Mouse (Mus musculus): ENCODE data around the gene Pla2g2e.
"Not testable (repeated sequence)": the region's sequence is repeated elsewhere in the genome, so short reads cannot be mapped to it uniquely, and the experiment has no call there.

The Pla2g2e gene

DNA sequence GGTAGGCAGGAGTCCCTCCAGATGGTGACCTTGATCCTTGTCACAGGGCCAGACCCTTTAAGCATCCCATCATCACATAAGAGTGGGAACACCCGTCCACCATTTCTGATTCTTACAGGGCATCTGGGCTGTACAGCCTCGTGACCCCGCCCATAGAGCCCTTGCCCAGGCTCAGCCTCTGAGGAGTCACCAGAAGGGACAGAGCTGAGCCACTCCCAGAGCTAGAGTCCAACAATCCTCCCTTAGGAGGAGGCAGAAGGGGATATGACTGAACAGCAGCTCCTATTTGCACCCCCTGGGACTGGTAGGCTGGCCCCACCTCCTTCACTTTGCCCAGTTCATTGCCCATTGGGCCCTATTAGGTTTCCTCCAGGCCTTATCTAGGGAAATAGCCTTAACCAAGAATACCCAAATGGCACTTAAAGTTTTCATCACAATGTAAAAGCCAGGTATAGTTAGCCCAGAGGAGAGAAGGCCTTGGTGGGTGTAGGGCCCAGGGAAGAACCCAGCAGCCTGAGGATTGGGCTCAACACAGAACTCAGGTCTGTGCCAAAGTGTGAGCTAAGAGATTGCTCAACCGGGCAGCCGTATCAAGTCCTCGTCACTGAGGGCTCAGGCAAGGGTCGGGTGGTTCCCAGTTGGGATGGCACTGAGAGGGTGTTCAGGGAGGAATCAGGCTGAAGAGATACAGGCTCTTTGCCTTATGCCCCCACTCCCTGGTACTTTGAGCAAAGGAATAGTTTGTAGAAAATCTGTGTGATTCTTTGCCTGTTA lies 3.3 kb downstream of the Pla2g2e start:
- DNase-seq (ENCODE audit: extremely low spot score, low spot score) = no peak

DNA sequence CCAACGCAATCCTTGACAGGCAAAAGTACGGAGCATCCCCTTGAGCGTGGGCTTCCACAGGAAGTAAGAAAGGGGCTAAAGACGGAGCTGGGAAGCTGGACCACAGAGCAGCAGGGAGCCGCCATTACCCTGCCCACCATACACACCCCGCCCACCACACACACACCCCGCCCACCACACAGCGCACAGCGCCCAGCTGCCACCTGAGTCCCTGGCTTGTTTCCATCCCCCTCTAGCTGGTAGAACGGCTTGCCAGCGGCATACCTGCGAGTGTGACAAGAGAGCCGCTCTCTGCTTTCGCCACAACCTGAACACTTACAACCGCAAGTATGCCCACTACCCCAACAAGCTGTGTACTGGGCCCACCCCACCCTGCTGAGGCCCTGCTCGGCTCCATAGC lies 4.4 kb downstream of the Pla2g2e start:
- peak; percentile 39 for DNase-seq (ENCODE audit: extremely low spot score, low spot score)

DNA sequence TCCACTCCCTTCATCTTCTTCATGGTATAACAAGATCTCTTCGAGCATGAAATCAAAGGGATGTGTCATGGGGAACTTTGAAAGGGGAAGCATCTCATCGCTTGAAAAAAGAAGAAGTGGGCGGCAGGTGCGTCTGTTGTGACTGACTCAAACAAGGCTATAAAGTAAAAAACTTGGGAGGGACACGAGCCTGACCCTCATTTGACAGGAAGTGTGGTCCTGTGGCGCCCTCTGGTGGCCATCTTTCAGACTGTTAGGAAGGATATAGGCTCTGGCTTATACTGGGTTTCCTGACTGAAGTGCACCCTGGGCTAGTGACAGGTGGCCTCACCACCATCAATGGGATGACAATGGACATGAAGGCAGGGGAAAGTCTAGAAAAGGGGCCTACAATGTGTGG lies 6.5 kb downstream of the Pla2g2e start:
- DNase-seq (ENCODE audit: extremely low spot score, low spot score) = peak; percentile 89

DNA sequence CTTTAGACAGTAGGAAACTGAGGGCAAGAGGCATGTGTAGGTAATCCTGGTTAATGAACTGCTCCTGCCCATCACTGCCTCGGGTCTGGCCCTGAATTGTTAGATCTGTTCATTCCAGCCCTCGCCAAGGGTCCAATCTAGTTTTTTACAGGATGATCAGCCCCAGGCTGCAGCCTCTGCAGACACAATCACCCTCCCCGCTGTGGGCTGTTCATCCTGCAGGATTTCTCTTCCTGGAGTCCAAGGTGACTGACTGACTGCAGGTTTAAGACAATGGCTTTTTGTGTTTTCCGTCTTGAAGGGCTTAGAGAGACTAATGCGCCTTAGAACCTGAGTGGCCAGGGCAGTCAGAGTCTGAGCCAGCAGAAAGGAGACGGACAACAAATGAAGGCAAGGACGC lies 11.4 kb downstream of the Pla2g2e start:
- no peak for DNase-seq (ENCODE audit: extremely low spot score, low spot score)

DNA sequence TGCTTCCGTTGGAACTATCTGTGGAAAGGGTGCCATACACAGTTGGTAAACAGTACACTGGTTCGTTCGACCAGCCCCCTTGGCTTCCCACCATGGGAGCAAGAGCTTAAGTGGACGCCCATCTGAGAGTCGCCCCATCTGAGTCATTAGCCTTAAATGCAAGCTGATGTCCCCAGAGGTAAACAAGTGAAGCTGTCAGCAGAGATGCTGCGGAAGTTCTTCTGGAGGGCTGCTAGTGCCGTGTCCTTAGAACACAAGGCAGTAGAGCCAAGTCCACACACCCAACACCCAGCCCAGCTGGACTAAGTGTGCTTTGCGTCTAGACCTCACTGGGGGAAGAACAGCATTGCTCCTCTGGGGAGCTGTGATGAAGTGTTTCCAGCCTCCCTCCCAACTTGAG lies 11.9 kb downstream of the Pla2g2e start:
- no peak for DNase-seq (ENCODE audit: extremely low spot score, low spot score)

DNA sequence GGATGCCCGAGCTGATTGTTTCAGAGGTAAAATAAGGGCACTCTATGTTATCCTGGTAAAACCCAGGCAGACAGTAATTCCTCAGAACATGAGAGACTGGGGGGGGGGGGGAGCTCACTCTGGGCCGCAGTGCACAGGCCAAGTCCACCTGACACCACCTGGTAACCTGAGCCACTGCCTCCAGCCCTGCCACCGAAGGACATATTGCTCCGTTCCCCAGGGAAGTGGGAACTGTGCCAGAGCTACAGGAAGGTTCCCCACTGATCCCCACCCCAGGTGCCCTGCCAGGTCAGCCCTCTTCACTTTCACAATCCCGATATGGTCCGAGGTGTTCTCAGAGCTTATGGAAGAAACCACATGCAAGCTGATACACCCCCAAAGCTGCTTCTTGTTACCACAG lies 14.9 kb downstream of the Pla2g2e start:
- no peak for DNase-seq (ENCODE audit: extremely low spot score, low spot score)

DNA sequence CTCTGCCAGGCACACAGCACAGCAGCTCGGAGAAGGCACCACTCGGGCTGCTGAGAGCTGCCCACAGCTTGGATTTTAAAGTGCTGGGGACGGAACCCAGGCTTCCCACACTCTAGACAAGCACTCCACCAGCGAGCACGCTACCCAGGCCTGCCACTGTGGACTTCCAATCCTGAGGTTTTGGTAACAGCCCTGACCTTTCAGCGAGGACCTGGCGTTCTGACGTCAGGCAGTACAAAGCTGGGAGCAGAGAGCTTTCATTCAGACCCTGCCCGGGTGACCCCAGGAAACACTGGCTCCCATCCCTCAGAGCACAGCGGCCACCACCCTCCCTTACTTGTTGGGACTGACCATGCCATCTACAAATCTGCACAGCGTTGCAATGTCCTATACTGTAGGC lies 16.0 kb downstream of the Pla2g2e start:
- DNase-seq (ENCODE audit: extremely low spot score, low spot score) = not testable (repeated sequence)

DNA sequence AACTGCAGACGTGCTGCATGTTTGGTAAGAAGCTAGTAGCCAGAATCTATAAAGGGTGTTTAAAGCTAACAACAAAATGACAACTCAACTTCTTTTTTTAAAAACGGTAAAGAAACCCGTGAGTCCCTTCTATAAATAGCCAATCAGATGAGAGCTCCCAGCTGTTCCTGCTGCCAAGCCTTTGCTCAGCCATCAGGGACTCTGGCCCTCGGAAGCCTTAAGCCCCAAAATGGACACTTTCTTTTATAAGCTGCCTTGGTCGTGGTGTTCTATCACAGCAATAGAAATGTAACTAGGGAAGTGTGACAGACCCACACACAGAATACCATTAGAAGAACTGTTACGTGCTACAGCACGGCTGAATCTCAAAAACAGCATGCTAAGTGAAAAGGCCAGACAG lies 21.6 kb downstream of the Pla2g2e start:
- DNase-seq (ENCODE audit: extremely low spot score, low spot score) = no peak

DNA sequence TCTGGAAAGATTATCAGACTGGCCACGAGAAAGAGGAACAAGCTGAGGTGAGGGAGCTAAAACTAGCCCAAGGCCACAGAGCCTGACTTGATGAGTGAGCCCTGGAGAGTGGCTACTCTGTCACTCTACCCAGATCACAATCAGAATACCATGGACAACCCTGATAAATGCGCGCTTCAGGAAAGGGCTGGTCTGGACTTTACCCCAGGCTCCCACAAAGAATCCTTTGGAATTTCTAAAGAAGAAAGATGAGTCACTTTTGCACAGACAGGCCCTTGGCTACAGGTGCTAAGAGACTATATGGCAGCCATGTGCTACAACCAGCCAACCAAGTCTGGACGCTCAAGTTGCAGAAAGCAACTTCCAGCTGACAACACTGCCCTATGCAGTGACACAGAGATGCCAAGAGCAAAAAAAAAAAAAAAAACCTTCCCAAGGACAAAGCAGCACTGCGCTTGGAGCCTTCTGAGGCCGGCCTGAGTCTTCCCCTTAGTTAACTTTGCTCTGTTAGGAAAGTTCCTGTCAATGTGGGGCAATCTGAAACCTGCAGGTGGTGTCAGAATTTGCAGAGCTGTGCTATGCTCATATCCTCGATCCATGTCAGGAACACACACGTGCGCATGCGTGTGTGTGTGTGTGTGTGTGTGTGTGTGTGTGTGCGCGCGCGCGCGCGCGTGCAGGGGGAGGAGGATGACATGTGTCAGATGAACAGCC lies 28.0 kb downstream of the Pla2g2e start:
- DNase-seq (ENCODE audit: extremely low spot score, low spot score) = no peak

DNA sequence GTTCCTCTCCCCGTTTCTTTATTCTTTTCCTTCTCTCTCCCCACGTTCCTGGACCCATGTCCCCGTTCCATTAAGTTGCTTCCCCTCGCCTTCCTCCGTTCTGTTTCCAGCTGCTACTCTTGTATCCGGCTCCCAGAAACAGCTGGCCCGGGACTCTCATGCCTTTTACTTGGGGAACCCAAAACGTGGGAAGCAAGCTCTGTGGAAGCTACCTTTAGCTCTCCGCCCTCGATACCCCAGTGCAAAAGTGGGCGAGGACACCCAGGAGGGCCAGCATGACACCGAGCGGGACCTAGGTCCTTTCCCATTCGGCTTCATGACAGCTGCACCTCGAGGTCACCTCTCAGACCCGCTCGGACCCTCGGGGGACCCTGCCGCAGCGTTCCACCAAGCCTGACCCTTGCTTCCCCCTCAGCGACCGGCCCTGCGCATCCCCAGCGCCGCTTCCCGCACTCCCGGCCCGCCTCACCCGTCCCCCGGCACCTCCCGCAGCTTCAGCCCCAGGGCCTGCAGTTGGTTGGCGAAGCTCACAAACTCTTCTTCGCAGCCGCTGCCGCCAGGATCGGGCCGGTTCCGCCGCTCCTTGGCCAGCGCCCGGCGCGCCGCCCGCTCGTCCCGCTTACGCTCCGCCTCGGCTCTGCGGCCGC lies 35.5 kb downstream of the Pla2g2e start:
- peak; percentile 58 for DNase-seq (ENCODE audit: extremely low spot score, low spot score)

DNA sequence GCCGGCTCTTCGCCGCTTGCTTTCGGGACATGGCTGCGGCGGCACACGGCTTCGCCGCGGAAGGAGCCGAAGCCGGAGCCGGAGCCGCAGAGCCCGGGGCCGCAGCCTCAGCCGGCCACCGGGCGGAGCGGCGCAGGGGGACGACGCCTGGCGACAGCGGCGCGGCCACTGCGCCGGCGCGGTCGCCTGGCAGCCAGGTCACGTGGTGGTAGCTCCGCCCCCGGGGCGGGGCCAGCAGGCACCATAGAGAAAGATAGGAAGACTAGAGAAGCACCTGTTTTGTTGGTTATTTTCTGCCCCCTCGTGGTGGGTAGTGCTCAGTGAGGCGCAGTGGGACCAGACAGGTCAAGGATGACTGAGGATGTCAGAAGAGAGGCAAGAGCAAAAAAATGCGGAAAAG lies 36.1 kb downstream of the Pla2g2e start, which contains the start of gene Otud3:
TSS of gene Otud3 (minus strand) at position 149 of the 400 bp plus-strand sequence.
- peak; percentile 94 for DNase-seq (ENCODE audit: extremely low spot score, low spot score)

DNA sequence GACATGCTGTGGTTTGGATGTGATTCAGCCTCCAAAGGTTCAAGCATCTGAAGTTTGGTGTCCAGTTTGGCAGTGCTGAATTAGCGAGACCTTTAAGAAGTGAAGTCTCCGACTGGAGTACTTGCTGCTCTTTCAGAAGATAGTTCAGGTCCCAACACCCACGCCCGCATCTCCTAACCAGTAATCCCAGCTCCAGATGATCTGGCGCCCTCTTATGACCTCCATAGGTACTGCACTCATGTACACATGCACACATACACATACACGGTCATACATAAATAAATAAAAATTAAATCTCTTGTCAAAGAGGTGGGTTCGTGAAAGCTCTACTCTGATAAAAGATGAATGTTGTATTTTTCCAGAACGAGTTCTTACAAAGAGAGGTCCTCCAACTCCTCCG lies 39.5 kb downstream of the Pla2g2e start:
- no peak for DNase-seq (ENCODE audit: extremely low spot score, low spot score)

DNA sequence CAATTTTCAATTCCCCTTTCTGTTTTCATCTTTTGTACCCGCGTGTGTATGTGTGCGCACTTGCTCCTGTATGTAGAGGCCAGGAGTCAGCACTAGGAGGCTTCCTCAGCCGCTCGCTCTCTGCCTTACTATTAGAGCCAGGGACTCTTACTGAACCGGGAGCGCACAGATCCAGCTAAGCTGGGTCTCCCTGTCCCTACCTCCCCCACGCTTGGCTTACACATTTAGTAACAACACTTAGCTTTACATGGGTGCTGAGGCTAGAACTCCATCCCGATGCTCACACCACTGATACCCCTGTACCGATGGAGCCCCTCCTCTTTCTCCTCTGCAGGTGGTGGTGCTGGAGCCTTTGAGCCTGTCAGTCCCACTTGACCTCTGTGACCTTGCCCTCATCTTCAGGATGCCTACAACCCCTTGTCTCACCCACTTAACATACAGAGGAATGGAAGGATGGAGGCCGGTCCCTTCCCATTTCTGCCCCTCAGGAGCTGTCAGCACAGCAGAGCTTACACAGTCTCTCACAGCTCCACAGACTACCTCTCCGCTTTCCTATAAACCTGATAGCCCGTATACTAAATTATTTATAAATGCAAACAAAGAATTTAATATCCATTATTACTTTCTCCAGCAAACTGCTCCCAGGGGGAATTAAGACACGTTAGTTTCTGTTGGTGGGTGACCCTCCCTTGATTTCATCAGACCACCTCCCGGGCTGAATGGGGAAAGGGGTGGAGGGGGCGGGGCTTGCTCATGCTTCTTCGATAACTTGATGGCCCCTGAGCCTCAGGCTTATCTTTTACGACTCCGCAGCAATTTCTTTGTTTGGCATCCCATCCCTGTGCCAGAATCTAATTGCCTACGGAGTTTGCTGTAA lies 43.8 kb downstream of the Pla2g2e start:
- no peak for DNase-seq (ENCODE audit: extremely low spot score, low spot score)

DNA sequence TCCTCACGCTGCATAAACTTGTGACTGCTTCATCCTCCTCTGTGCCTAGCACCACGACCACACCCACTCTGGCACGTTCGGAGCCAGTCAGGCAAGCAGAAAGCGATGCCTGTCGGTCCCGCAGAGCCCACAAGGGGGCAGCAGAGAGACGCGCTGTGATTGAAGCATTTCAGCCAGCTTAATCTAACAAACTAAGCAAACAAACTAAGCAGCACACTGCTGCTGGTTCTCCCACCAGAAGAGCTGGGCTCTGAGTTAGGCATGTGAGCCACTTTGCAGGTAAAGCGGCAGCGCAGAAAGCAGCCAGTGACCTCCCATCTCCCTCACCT lies 44.4 kb downstream of the Pla2g2e start:
- DNase-seq (ENCODE audit: extremely low spot score, low spot score) = peak; percentile 98

DNA sequence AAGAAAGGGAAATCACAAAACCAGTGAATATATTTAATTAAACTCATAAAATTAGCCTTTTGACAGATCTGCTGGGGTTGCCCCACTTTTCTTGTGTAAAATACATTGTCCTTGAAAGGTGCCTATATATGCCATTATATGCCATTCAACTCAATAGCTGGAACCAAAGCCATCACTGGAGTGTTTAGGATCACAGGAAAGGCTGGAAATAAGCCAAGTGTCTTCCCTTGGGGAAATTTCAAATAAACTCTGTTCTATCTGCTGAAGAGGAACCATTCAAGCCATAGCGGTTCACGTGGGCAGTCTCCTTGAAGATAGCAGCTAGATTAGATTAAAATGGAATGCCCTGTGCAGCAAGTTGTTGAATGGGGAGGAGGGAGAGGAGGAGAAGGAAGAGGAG lies 47.8 kb downstream of the Pla2g2e start:
- DNase-seq (ENCODE audit: extremely low spot score, low spot score) = no peak

Measured in neural tube, embryonic 10.5 days (tissue).